26 mouse cellular contexts compared by ENCODE assay signal in genomic region chr17:35018171-35018570, GRCm38 (mm10). TPM values are rescaled to one million over a fixed set of nuclear protein-coding genes. Genes with fewer than 3 reads are reported as not detected.
DNase-seq lines count a peak whose midpoint lies in the region; ATAC-seq and TF ChIP-seq lines count a peak whose summit lies in the region.
"Had no signal": no experiment of that assay in that cellular context is flagged by ENCODE, and none has a peak within 500 bp of the region (broad histone marks: within the 10 kb centered on the region; RNA-seq: fewer than 3 reads in every experiment).

No protein-coding gene starts in this region.

- TF ChIP-seq POLR2A in lung, adult 2 months (IDR thresholded peaks at IDR 0.05; ENCODE audit: borderline replicate concordance, extremely low read depth, low read depth, low read length) = no peak

- ATAC-seq in forebrain, embryonic 13.5 days = no peak
- no peak for ATAC-seq in forebrain, embryonic 12.5 days (ENCODE audit: low FRiP score)
- ATAC-seq: forebrain, embryonic 15.5 days; intestine, postnatal 0 days; Patski had no signal

- no peak overlapping the region for H3K27ac ChIP-seq in forebrain, embryonic 13.5 days
- H3K27ac ChIP-seq in forebrain, embryonic 12.5 days = no peak overlapping the region
- H3K27ac ChIP-seq in embryonic facial prominence, embryonic 10.5 days (replicated peaks) = 0 out of 2 replicates have a peak overlapping the region, but pooled peaks have one; percentile 3
- H3K27ac ChIP-seq: embryonic facial prominence, embryonic 12.5 days; embryonic facial prominence, embryonic 15.5 days; forebrain, embryonic 15.5 days; heart, embryonic 15.5 days; hindbrain, embryonic 10.5 days; hindbrain, embryonic 14.5 days had no signal

- H3K36me3 ChIP-seq in forebrain, embryonic 13.5 days (ENCODE audit: poor library complexity, severe bottlenecking) = peaks cover 47% of the 10 kb centered on the region
- peaks cover 43% of the 10 kb centered on the region for H3K36me3 ChIP-seq in forebrain, embryonic 12.5 days (replicated peaks)
- peaks cover 52% of the 10 kb centered on the region for H3K36me3 ChIP-seq in embryonic facial prominence, embryonic 10.5 days (replicated peaks)

- 0 out of 2 replicates have a peak overlapping the region, but pooled peaks have one; percentile 21 for H3K9ac ChIP-seq in forebrain, embryonic 13.5 days
- H3K9ac ChIP-seq in forebrain, embryonic 12.5 days = no peak overlapping the region
- H3K9ac ChIP-seq: embryonic facial prominence, embryonic 12.5 days; embryonic facial prominence, embryonic 15.5 days; forebrain, embryonic 15.5 days; heart, embryonic 12.5 days; heart, embryonic 15.5 days; hindbrain, embryonic 14.5 days had no signal

- H3K4me1 ChIP-seq in forebrain, embryonic 13.5 days = peaks cover 14% of the 10 kb centered on the region
- peaks cover 14% of the 10 kb centered on the region for H3K4me1 ChIP-seq in forebrain, embryonic 12.5 days
- H3K4me1 ChIP-seq in embryonic facial prominence, embryonic 10.5 days = peaks cover 16% of the 10 kb centered on the region
- H3K4me1 ChIP-seq in lung, adult 2 months (ENCODE audit: control insufficient read depth, insufficient read depth, low read length) = peaks cover 11% of the 10 kb centered on the region

- no peaks in the 10 kb centered on the region for H3K9me3 ChIP-seq in forebrain, embryonic 13.5 days (replicated peaks)
- H3K9me3 ChIP-seq in forebrain, embryonic 12.5 days = no peaks in the 10 kb centered on the region
- no peaks in the 10 kb centered on the region for H3K9me3 ChIP-seq in embryonic facial prominence, embryonic 10.5 days
- H3K9me3 ChIP-seq: embryonic facial prominence, embryonic 12.5 days; embryonic facial prominence, embryonic 15.5 days; forebrain, embryonic 15.5 days; G1E; heart, embryonic 12.5 days; heart, embryonic 15.5 days; hindbrain, embryonic 10.5 days had no signal

- peak; percentile 12 for DNase-seq in cerebellum, adult 8-10 months
- no peak for DNase-seq in cerebellum, adult 11 months
- peak; percentile 6 for DNase-seq in kidney, postnatal 10 days
- no peak for DNase-seq in kidney, adult 11 months
- no peak for DNase-seq in embryonic facial prominence, embryonic 10.5 days (ENCODE audit: low spot score)
- no peak for DNase-seq in lung, adult 2 months
- DNase-seq: adrenal gland, postnatal 10 days; adrenal gland, postnatal 36 days; B cell, adult 2 months; gastrocnemius, postnatal 10 days; heart, postnatal 10 days; heart, postnatal 36 days; kidney, adult 8-10 months had no signal

- no peak for TF ChIP-seq CTCF in lung, adult 2 months (IDR thresholded peaks at IDR 0.05; ENCODE audit: insufficient read depth, low read length)

- WGBS in forebrain, embryonic 13.5 days = 74% methylated on average over 3 of the region's 3 CpGs
- WGBS in forebrain, embryonic 12.5 days = 82% methylated on average over 3 of the region's 3 CpGs
- 86% methylated on average over 3 of the region's 3 CpGs for WGBS in embryonic facial prominence, embryonic 10.5 days
- 72% methylated on average over 3 of the region's 3 CpGs for WGBS in lung, adult 2 months

- H3K4me2 ChIP-seq in forebrain, embryonic 13.5 days = no peak overlapping the region
- no peak overlapping the region for H3K4me2 ChIP-seq in forebrain, embryonic 12.5 days
- H3K4me2 ChIP-seq: embryonic facial prominence, embryonic 12.5 days; embryonic facial prominence, embryonic 15.5 days; forebrain, embryonic 15.5 days; heart, embryonic 12.5 days; heart, embryonic 15.5 days; hindbrain, embryonic 14.5 days had no signal

- no peak overlapping the region for H3K4me3 ChIP-seq in forebrain, embryonic 13.5 days
- no peak overlapping the region for H3K4me3 ChIP-seq in forebrain, embryonic 12.5 days (replicated peaks)
- H3K4me3 ChIP-seq in embryonic facial prominence, embryonic 10.5 days = no peak overlapping the region
- H3K4me3 ChIP-seq in lung, adult 2 months (replicated peaks; ENCODE audit: extremely low read depth, low read depth, low read length) = no peak overlapping the region
- H3K4me3 ChIP-seq: embryonic facial prominence, embryonic 12.5 days; embryonic facial prominence, embryonic 15.5 days; forebrain, embryonic 15.5 days; heart, embryonic 12.5 days; heart, embryonic 15.5 days; hindbrain, embryonic 10.5 days had no signal

- no peaks in the 10 kb centered on the region for H3K27me3 ChIP-seq in forebrain, embryonic 13.5 days
- H3K27me3 ChIP-seq in forebrain, embryonic 12.5 days = no peaks in the 10 kb centered on the region
- H3K27me3 ChIP-seq in embryonic facial prominence, embryonic 10.5 days (replicated peaks; ENCODE audit: low read depth, poor library complexity, severe bottlenecking) = no peaks in the 10 kb centered on the region
- H3K27me3 ChIP-seq: CH12.LX; embryonic facial prominence, embryonic 12.5 days; embryonic facial prominence, embryonic 15.5 days; forebrain, embryonic 15.5 days; heart, embryonic 15.5 days; Patski had no signal

RNA-seq across cellular contexts. Expression of gene Vwa7, which starts 1.8 kb away (rescaled TPM):
- polyA plus RNA-seq in forebrain, embryonic 13.5 days (2015; fragmentation: Nextera tagmentation; extraction: Ambion mirVana) = 0.18 and 0.20 TPM in 2 replicates
- 0.17 and 0.27 TPM in 2 replicates for polyA plus RNA-seq in forebrain, embryonic 12.5 days (2016; fragmentation: Nextera tagmentation; extraction: Ambion mirVana)
- polyA plus RNA-seq in embryonic facial prominence, embryonic 10.5 days (2016; fragmentation: Nextera tagmentation; extraction: Ambion mirVana) = 0.18 and 0.21 TPM in 2 replicates
- polyA plus RNA-seq in lung, adult 2 months (2012; rRNA removed) = 4.0 and 4.2 TPM in 2 replicates

RNA-seq across cellular contexts. Expression of gene Sapcd1, which starts 9.6 kb away (rescaled TPM):
- 7.2 and 7.8 TPM in 2 replicates for polyA plus RNA-seq in forebrain, embryonic 13.5 days (2015; fragmentation: Nextera tagmentation; extraction: Ambion mirVana)
- polyA plus RNA-seq in forebrain, embryonic 12.5 days (2016; fragmentation: Nextera tagmentation; extraction: Ambion mirVana) = 7.4 and 7.7 TPM in 2 replicates
- polyA plus RNA-seq in embryonic facial prominence, embryonic 10.5 days (2016; fragmentation: Nextera tagmentation; extraction: Ambion mirVana) = 4.2 and 5.6 TPM in 2 replicates
- polyA plus RNA-seq in lung, adult 2 months (2012; rRNA removed) = 2.1 and 2.8 TPM in 2 replicates

RNA-seq across cellular contexts. Expression of gene Vars, which starts 17.4 kb away (rescaled TPM):
- polyA plus RNA-seq in forebrain, embryonic 13.5 days (2015; fragmentation: Nextera tagmentation; extraction: Ambion mirVana) = 88.4 and 104 TPM in 2 replicates
- 158 and 159 TPM in 2 replicates for polyA plus RNA-seq in forebrain, embryonic 12.5 days (2016; fragmentation: Nextera tagmentation; extraction: Ambion mirVana)
- 197 and 223 TPM in 2 replicates for polyA plus RNA-seq in embryonic facial prominence, embryonic 10.5 days (2016; fragmentation: Nextera tagmentation; extraction: Ambion mirVana)
- polyA plus RNA-seq in lung, adult 2 months (2012; rRNA removed) = 119 and 159 TPM in 2 replicates

RNA-seq across cellular contexts. Expression of gene Msh5, which starts 28.4 kb away (rescaled TPM):
- 4.5 and 5.9 TPM in 2 replicates for polyA plus RNA-seq in forebrain, embryonic 13.5 days (2015; fragmentation: Nextera tagmentation; extraction: Ambion mirVana)
- polyA plus RNA-seq in forebrain, embryonic 12.5 days (2016; fragmentation: Nextera tagmentation; extraction: Ambion mirVana) = 5.3 and 5.6 TPM in 2 replicates
- 3.9 and 4.4 TPM in 2 replicates for polyA plus RNA-seq in embryonic facial prominence, embryonic 10.5 days (2016; fragmentation: Nextera tagmentation; extraction: Ambion mirVana)
- polyA plus RNA-seq in lung, adult 2 months (2012; rRNA removed) = 5.4 and 6.0 TPM in 2 replicates

RNA-seq across cellular contexts. Expression of gene Clic1, which starts 31.6 kb away (rescaled TPM):
- polyA plus RNA-seq in forebrain, embryonic 13.5 days (2015; fragmentation: Nextera tagmentation; extraction: Ambion mirVana) = 141 and 147 TPM in 2 replicates
- polyA plus RNA-seq in forebrain, embryonic 12.5 days (2016; fragmentation: Nextera tagmentation; extraction: Ambion mirVana) = 152 and 155 TPM in 2 replicates
- 190 and 191 TPM in 2 replicates for polyA plus RNA-seq in embryonic facial prominence, embryonic 10.5 days (2016; fragmentation: Nextera tagmentation; extraction: Ambion mirVana)
- polyA plus RNA-seq in lung, adult 2 months (2012; rRNA removed) = 124 and 153 TPM in 2 replicates

Comparison
In these comparisons a context has a peak if more than half of its experiments do, and no peak if none do; other contexts are left out.
1. DNase-seq: peak in cerebellum, adult 8-10 months (single experiment) and kidney, postnatal 10 days (single experiment); none in cerebellum, adult 11 months (single experiment), kidney, adult 11 months (single experiment), embryonic facial prominence, embryonic 10.5 days (single experiment) and lung, adult 2 months (single experiment).